Mouse (Mus musculus): ENCODE results near the gene Ltn1.

DNA sequence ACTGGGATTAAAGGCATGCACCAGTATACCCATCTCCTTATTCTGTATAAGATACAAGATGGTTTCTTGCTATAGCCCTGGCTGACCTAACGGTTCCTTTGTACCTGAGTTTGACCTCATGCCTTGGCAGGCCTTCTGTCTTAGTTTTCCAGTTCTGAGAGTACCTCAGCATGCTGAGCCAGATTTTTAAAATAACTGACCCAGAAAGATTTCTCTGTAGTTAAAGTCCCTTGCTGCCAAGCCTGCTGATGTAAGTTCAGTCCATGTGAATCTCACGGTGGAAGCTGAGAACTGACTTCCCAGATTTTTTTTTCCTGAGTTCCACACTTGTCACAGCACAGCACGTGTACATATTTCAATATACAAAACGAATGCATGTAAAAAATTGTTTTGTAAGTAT, 38.2 kb upstream of the Ltn1 start:
- TF ChIP-seq CTCF (IDR thresholded peaks at IDR 0.05; ENCODE audit: borderline replicate concordance, insufficient read depth, low read length) (no peak), POLR2A (IDR thresholded peaks at IDR 0.05; ENCODE audit: low read depth, low read length) (no peak)
